Mouse (Mus musculus): ENCODE data around the gene Copz2.
"Not testable (repeated sequence)": the region's sequence is repeated elsewhere in the genome, so short reads cannot be mapped to it uniquely, and the experiment has no call there.

Copz2 gene

GRCm38 (mm10) chr11:96849681-96850467 lies at the start of gene Copz2:
Gene Copz2, plus strand, starts transcription at chr11:96849870.
- DNase-seq (ENCODE audit: low read depth), result no peak

- no peak for DNase-seq (ENCODE audit: low read depth)
These were observed 44.1 kb upstream of the Copz2 start for GRCm38 (mm10) chr11:96805606-96806005.

- no peak for DNase-seq (ENCODE audit: low read depth)
These were observed 41.6 kb upstream of the Copz2 start for GRCm38 (mm10) chr11:96808066-96808465.

GRCm38 (mm10) chr11:96809562-96810235 lies 40.0 kb upstream of the Copz2 start:
- DNase-seq (ENCODE audit: low read depth), result no peak

- DNase-seq (ENCODE audit: low read depth), result not testable (repeated sequence)
These were observed 38.5 kb upstream of the Copz2 start for GRCm38 (mm10) chr11:96811188-96811587.

- DNase-seq (ENCODE audit: low read depth), result no peak
These were observed 36.2 kb upstream of the Copz2 start for GRCm38 (mm10) chr11:96813455-96813854.

GRCm38 (mm10) chr11:96813920-96814319 lies 35.8 kb upstream of the Copz2 start:
- DNase-seq (ENCODE audit: low read depth), result no peak

- no peak for DNase-seq (ENCODE audit: low read depth)
These were observed 35.2 kb upstream of the Copz2 start for GRCm38 (mm10) chr11:96814443-96814842.

- DNase-seq (ENCODE audit: low read depth), result no peak
These were observed 33.8 kb upstream of the Copz2 start for GRCm38 (mm10) chr11:96815895-96816294.

GRCm38 (mm10) chr11:96816494-96816893 lies 33.2 kb upstream of the Copz2 start:
- no peak for DNase-seq (ENCODE audit: low read depth)

GRCm38 (mm10) chr11:96816979-96817378 lies 32.7 kb upstream of the Copz2 start:
- DNase-seq (ENCODE audit: low read depth), result no peak

GRCm38 (mm10) chr11:96818128-96818710 lies 31.5 kb upstream of the Copz2 start:
- DNase-seq (ENCODE audit: low read depth), result no peak

GRCm38 (mm10) chr11:96821956-96822355 lies 27.7 kb upstream of the Copz2 start:
- no peak for DNase-seq (ENCODE audit: low read depth)

- no peak for DNase-seq (ENCODE audit: low read depth)
These were observed 26.8 kb upstream of the Copz2 start for GRCm38 (mm10) chr11:96822675-96823470.

- no peak for DNase-seq (ENCODE audit: low read depth)
These were observed 26.2 kb upstream of the Copz2 start for GRCm38 (mm10) chr11:96823471-96823837.

GRCm38 (mm10) chr11:96823880-96824782 lies 25.5 kb upstream of the Copz2 start:
- peak; percentile 77 for DNase-seq (ENCODE audit: low read depth)

- no peak for DNase-seq (ENCODE audit: low read depth)
These were observed 24.7 kb upstream of the Copz2 start for GRCm38 (mm10) chr11:96824783-96825495.

GRCm38 (mm10) chr11:96826481-96826880 lies 23.2 kb upstream of the Copz2 start:
- no peak for DNase-seq (ENCODE audit: low read depth)

GRCm38 (mm10) chr11:96827062-96827581 lies 22.5 kb upstream of the Copz2 start:
- no peak for DNase-seq (ENCODE audit: low read depth)

- no peak for DNase-seq (ENCODE audit: low read depth)
These were observed 21.8 kb upstream of the Copz2 start for GRCm38 (mm10) chr11:96827917-96828316.

Measured in c-Kit-positive CD71-negative TER-119-negative erythroid progenitor cells, embryonic 14.5 days (primary cell).